ENCODE assay signal across 23 mouse cellular contexts in genomic region chr1:157150107-157150506, GRCm38 (mm10). TPM values are rescaled to one million over a fixed set of nuclear protein-coding genes. Genes with fewer than 3 reads are reported as not detected.
"Had no signal": no experiment of that assay in that cellular context is flagged by ENCODE, and none has a peak within 500 bp of the region (broad histone marks: within the 10 kb centered on the region; RNA-seq: fewer than 3 reads in every experiment).

No protein-coding gene starts in this region.

- H3K4me3 ChIP-seq: neural tube, embryonic 13.5 days; neural tube, embryonic 15.5 days; stomach, embryonic 15.5 days had no signal

- H3K36me3 ChIP-seq: stomach, embryonic 15.5 days had no signal

- H3K9me3 ChIP-seq: neural tube, embryonic 13.5 days; neural tube, embryonic 15.5 days; stomach, embryonic 15.5 days had no signal

- H3K9ac ChIP-seq: neural tube, embryonic 13.5 days; neural tube, embryonic 15.5 days; stomach, embryonic 15.5 days had no signal

- H3K27ac ChIP-seq: neural tube, embryonic 13.5 days; neural tube, embryonic 15.5 days; stomach, embryonic 15.5 days; stomach, postnatal 0 days had no signal

- H3K27me3 ChIP-seq: neural tube, embryonic 13.5 days; neural tube, embryonic 15.5 days; stomach, embryonic 15.5 days had no signal

- DNase-seq: retina, postnatal 1 day; right cerebral cortex, adult 18-20 months; right cerebral cortex, postnatal 14 days; right cerebral cortex, postnatal 25 days; right cerebral cortex, postnatal 4 days; spleen, adult 18-20 months; thymus, adult 18-20 months; thymus, adult 2 months; thymus, postnatal 14 days; thymus, postnatal 25 days; thymus, postnatal 36 days; thymus, postnatal 4 days had no signal

- H3K4me2 ChIP-seq: neural tube, embryonic 13.5 days; neural tube, embryonic 15.5 days; stomach, embryonic 15.5 days had no signal

- H3K4me1 ChIP-seq: neural tube, embryonic 13.5 days; neural tube, embryonic 15.5 days; stomach, embryonic 15.5 days had no signal

RNA-seq across cellular contexts. Expression of gene Tex35, which starts 41.6 kb away (rescaled TPM):
- polyA plus RNA-seq: neural tube, embryonic 13.5 days; neural tube, embryonic 14.5 days; neural tube, embryonic 15.5 days; small intestine, adult 2 months; spleen, adult 2 months; stomach, embryonic 14.5 days; stomach, embryonic 15.5 days; stomach, embryonic 16.5 days; stomach, postnatal 0 days; thymus, postnatal 0 days; urinary bladder, adult 2 months had no signal
